Mouse (Mus musculus): ENCODE measurements around the gene Tbkbp1.
"Not testable (repeated sequence)": the region's sequence is repeated elsewhere in the genome, so short reads cannot be mapped to it uniquely, and the experiment has no call there.

Tbkbp1 gene

DNA sequence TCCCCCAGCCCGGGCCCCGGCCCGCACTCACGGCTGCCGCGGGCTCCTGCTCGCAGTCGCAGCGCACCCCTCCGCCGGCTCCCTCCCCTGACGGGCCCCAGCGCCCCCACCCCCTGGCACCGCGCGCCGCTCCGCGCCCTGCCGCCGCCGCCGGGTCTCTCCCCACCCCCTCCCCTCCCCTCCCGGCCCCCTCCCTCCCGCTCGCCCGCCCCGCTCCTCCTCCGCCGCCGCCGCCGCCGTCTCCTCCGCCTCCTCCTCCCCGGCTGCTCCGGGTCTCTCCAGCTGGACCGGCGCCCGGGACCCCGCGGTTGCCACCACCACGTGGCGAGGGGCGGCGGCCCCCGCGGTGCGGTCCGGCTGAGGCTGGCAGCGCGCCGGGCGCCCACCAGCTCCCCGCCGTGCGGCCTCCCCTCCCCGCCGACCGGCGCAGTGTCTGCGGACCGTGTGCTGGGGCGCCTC, at the start of gene Tbkbp1:
Tbkbp1 (minus strand) TSS at position 153 of the 459 bp plus-strand sequence.
- peak; percentile 40 for DNase-seq (ENCODE audit: low spot score)

DNA sequence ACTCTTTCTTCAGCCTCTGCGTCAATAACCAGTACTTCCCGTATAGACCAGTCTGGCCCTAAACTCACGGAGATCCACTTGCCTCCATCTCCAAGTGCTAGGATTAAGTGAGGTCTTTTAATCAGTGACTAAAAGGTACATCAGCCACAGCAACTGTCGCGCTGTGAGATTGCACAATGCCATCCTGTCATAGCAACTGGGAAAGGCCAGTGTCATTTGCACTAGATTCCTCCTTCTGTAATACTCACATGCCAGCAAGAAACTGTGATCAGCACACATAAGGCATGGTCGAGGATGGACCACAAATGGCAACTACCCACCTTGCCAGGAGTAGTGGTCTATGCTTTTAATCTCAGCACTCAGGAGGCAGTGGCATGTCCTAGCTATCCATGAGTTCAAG, 48.2 kb upstream of the Tbkbp1 start:
- no peak for DNase-seq (ENCODE audit: low spot score)

DNA sequence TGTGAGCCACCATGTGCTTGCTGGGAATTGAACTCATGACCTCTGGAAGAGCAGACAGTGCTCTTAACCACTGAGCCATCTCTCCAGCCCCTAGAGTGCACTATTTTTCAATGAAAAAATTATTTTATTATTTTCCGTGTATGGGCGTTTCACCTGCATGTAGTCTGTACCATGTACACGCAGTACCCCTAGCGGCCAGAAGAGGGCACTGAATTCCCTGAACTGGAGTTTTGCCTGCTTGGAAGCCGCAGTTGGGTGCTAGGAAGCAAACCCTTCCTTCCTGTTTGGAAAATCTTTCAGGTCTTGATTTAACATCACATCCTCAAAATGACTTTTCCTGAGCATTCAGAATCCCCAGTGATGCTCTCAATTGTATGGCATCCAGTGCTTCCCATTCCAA, 47.3 kb upstream of the Tbkbp1 start:
- peak; percentile 74 for DNase-seq (ENCODE audit: low spot score)

DNA sequence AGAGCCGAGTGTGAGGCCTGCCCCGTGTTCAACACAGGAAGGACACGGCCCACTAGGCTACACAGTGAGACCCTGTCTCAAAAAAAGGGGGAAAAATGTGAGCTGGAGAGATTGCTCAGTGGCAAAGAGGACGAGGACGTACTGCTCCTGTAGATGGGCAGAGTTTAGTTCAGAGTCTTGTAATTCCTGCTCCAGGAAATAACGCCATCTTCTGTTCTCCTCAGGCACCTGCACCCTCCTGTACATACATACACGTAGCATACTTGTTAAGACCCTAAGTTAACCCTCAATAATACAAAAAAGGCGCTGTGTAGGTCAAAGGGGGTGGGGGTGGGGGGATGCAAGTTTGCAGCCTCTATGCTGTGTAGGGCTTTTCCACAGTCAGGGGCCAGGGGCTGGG, 45.7 kb upstream of the Tbkbp1 start:
- DNase-seq (ENCODE audit: low spot score), result no peak

DNA sequence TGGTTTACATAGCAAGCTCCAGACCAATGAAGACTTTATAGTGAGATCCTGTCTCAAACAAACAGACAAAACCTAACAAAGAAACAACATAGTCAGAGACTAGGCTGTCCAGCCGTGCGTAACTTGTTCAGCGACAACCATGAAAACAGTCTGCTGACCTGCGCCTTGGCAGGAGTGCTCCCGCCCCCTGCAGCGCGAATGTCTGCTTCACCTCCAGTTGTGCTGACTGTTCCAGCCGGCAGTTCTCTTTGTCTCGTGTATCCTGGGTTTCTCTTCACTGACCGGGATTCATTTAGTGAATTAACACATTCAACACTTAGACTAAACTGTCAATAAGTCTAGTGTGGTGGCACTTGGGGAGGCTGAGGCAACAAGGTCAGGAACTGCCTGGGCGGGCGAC, 45.2 kb upstream of the Tbkbp1 start:
- no peak for DNase-seq (ENCODE audit: low spot score)

DNA sequence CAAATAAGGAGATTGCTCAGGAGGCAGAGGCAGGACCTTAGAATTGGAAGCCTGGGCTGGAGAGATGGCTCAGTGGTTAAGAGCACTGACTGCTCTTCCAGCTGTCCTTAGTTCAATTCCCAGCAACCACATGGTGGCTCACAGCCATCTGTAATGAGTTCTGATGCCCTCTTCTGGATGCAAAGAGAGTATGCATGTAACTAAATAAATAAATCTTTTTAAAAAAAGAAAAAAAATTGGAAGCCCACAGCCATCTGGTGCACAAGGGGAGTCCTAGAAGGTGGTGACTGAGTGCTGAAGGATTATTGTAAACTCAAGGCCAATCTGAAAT, 41.3 kb upstream of the Tbkbp1 start:
- DNase-seq (ENCODE audit: low spot score), result peak; percentile 16

DNA sequence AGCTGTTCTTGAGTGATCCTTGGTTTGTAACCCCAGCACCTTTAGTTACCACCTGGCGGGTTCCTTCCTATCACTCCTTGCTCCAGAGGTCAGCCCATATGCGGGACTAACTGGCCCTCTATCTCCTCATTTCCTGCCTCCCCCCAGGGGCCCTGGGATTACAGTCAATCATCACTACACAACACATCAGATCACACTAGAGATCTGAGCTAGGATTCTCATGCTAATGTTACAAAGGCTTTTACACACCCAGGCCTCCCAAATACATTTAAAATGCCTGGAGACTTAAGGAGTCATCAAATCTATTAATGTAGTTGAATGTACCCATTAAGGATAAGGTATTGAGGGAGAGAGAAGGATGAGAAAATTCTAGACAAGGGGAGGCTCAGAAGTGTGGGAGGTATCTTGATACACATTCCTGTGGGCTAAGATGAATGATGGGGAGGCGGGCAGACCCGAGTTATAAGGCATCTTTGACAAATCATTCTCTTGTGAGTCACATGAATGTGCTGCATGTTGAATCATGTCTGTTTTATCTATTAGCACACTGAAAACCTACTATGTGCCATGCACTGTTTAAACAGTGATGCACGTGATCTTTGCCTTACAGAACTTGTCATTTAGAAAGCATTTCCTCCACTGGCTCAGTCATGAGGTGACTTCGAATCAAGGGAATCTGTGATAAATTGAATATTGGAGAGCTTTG, 40.8 kb upstream of the Tbkbp1 start:
- DNase-seq (ENCODE audit: low spot score), result no peak

DNA sequence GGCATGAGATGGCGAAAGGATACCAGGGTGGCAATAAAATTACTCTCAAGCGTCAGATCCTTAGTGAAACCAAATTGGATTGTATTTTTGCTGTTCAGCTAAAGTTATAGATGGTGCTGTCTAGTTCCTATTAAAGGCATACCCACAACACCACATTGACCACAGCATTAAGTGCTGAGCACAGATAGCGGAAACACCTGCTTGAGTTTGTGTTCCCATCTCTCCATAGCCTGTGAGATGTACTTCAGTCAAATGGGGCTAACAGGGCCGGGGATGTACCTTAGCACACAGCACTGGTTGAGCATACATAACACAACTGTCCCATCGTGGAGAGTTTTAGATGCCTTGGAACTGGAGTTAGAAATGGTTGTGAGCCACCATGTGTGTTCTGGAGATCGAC, 39.7 kb upstream of the Tbkbp1 start:
- DNase-seq (ENCODE audit: low spot score), result no peak

DNA sequence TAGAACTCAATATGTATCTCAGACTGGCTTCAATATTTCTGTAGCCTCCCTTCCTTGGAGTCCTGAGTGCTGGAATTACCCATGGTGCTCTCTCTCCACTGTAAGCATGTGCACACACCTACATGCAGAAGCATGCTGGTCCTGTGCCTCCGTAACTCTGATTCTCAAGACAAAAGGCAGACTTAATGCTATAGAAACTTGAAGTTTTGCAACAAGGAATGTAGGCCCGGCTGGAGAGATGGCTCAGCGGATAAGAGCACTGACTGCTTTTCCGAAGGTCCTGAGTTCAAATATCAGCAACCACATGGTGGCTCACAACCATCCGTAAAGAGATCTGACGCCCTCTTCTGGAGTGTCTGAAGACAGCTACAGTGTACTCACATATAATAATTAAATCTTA, 38.4 kb upstream of the Tbkbp1 start:
- not testable (repeated sequence) for DNase-seq (ENCODE audit: low spot score)

DNA sequence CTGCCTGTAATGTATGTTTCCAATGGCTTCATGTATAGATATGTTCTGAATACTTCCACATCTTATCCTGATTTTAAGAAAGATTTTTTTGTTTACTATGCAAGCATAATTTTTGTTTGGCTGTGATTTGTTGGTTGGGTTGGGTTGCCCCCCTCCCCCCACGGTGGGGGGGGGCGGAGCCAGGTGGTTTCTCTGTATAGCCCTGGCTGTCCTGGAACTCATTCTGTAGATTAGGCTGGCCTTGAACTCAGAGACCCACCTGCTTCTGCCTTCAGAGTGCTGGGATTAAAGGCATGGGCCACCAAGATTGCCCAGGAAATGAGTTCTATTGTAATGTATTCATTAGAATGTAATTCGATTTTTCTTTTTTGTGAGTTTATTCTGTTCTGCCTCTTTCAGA, 37.9 kb upstream of the Tbkbp1 start:
- peak; percentile 13 for DNase-seq (ENCODE audit: low spot score)

DNA sequence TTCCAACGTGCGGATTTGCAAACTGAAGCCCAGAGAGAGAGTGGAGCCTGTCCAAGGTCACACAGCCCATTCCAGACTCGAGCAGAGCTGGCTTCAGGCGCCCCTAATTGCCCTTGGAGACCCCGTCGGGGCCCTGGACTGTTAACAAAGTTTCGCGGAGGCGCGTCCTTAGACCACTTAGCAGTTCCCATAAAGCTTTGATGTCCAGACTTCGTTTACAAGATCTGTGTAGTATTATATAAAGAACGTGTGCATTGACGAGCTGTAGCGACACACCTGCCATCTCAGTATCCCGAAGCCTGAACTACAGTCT, 37.3 kb upstream of the Tbkbp1 start:
- DNase-seq (ENCODE audit: low spot score), result no peak

DNA sequence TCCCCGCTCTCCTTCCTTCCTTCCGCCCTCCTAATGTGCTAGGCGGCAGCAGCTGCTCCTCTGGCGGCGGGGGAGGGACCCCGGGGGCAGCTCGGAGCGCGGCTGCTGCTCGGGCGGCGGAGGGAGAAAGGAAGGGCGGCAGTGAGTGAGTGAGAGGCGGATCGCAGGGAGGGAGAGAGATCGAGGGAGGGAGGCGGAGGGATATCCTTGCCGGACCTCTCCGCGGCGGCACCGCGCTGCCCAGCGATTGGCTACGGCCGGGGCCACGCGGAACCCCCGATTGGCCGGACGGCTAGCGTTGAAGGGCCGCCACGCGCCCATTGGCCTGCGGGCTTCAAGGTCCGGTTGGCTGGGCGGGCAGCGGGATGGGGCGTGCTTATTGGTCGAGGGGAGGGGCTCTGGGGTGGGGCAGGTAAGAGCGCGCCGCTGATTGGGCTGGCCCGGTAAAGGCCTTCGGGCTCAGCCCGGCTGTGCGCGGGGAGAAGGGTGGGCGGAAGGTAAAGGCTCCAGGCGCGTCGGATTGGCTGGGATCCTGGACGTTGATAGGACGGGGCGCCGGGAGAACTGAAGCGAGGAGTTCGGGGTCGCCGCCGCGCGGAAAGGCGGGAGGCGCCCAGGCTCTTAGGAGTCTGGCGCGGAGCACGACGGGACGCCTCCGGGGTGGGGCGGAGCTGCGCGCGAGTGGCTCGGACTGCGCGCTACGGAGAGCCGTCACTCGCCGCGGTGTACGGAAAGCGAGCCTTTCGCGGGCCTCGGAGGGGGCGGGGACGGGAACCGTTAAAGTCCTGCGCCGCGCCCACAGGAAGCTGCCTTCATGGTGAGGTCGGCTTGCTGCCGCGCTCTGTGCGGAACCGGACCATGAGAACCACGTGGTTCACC, 36.7 kb upstream of the Tbkbp1 start, which contains the start of gene Kpnb1:
Kpnb1 (minus strand) TSS at position 118 of the 879 bp plus-strand sequence.
- peak; percentile 99 for DNase-seq (ENCODE audit: low spot score)

DNA sequence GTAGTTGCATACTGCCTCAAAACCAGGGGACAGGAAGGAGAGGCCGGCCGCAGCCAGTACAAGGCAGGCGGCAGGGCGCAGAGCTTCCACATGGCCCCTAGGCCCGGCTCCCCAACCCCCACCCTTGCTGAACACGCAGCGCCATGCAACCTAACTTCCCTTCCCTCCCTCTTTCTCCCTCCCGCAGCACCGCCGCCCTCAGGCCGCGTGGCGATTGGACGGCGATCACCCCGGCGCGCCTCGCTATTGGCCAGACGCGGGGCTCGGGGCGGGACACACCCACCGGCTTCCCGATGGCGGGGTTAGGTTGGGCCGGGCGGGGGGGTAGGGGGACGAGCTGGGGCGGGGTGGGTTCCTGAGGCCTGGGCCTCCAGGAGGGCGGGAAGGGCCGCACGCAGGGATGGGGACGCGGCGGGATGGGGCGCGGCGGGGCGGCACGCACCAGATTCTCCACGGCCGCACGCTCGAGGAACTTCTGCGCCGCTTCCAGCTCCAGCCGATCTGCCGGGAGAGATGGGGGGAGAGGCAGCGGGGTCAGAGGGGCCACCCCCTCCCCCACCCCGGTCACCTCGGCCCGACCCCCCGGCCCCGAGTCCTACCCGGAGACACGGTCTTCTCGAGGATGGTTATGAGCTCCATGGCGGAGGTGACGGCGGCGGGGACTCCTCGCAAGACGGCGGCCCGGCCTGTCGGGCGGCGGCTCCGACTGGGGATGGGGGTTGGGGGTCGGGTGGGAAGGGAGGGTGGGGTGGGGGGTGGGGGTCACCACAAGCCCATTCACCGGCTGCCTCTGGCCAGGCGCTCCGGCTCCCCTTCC, 35.9 kb upstream of the Tbkbp1 start:
- peak; percentile 93 for DNase-seq (ENCODE audit: low spot score)

DNA sequence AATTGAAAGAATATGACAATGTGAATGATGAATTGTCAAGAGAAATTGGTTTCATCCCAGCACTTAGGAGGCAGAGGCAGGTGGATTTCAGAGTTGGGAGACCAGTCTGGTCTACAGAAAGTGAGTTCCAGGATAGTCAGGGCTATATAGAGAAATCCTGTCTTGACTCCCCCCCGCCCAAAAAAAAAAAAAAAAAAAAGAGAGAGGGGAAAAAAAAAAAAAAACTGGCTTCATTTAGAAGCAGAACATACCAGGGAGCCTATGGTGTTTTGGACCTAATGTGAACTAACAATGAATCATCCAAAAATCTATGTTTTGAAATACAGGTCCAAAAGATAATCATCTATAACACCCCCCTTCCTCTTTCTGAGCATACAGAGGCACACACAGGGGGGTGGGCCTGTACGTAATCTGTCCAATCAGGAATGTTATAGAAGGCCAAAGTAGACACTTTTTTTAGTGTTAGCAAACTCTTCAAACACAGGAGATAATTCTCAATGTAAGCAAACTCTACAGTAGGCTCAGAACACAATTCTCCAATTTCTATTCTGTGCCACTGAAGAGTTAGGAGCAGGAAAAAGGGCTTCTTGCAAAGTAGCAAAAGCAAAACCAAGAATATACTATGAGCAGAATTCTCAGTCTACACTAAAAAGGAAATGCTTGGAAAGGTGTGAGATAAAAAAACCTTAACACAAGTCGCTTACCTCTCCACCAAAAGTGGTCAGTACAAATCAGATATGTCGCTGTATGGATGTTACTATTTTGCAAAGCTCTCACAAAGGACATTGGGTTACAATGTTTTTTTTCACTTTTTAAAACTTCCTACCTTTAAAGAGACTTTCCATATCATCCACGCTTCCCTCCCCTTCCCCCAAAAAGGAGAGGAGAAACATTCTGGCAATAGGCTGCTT, 34.7 kb upstream of the Tbkbp1 start:
- DNase-seq (ENCODE audit: low spot score), result no peak

DNA sequence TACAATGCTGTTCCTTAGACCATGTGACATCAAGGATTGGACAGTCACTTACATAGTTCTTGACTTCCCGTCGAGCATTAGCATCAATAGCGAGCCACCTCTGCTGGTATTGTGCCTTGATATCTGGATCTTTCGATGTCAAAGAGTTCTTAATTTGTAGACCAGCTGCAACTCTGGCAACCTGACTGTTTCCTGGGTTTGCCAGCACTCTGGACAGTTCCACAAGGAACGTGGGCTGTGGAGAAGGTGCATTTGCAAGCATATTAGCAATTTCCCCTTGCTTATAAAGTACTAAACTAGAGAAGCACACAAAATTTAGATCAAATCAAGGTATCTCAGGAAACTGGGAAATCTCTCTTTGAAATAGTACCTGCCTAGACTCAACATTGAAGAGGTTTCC, 33.6 kb upstream of the Tbkbp1 start:
- no peak for DNase-seq (ENCODE audit: low spot score)

DNA sequence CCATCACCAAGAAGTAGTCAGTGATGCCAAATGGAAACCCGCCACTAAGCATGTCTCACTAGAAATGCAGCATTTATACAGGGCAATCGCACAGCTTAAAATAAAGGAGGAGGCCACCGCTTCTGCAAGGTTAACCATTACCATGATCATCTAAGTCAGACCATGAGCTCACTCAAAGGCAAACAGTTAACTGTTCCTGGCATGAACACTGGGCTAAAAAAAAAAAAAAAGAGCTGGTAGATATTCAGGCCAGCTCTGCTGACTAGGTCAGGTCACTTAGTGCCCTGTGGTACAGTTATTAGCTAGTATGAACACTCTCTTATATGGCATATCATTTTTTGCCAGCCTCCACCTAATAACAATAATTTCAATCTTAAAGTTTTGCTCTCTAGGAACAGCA, 31.2 kb upstream of the Tbkbp1 start:
- no peak for DNase-seq (ENCODE audit: low spot score)

DNA sequence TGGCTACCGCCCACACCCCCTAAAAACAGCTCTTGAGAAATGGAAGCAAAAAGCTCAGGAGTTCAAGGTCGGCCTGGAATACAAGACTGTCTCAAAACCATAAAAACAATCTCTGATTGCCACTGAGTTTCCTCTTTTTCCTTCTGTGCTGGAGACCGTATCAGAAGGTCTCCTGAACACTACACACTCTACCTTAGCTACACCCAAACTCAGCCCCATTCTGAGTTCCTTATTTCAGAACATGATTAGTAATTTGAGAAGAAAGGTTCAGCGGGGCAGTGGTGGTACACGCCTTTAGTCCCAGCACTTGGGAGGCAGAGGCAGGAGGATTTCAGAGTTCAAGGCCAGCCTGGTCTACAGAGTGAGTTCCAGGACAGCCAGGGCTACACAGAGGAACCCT, 29.8 kb upstream of the Tbkbp1 start:
- no peak for DNase-seq (ENCODE audit: low spot score)

DNA sequence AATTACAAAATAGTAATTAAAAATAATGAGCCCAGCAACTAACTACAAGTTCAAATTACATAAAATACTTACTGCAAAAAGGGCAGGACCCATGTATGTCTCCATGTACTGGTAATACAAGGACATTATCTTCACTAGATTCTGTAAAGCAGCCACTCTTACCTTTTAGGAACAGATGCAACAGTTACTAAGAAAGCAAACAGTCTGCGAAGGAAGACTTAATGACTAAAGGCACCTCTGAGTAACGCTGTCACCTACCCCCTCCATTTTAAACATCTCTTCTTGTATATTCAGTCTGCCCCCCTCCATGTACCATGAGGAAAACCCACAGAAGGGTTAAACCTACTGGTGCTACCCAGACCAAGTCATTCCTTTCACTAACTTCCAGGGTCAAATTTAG, 26.9 kb upstream of the Tbkbp1 start:
- no peak for DNase-seq (ENCODE audit: low spot score)

DNA sequence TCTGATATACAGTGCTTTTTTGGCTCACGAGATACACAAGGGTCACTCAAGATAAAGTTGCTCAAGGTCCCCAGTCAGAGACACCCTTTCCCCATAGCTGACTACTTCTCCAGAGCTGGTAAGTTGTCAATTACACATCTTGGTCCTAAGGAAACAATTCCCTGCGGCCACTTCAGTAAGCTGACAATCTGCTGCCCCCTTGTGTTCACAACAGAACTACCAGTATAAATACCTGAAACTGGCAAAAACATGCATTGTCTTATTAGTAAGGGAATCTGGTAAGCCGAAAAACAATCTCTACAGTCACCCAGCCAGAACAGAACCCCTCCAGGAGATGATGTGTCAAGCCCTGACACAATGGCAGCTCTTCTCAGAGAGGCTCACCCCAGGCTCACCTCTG, 25.6 kb upstream of the Tbkbp1 start:
- DNase-seq (ENCODE audit: low spot score), result peak; percentile 81

DNA sequence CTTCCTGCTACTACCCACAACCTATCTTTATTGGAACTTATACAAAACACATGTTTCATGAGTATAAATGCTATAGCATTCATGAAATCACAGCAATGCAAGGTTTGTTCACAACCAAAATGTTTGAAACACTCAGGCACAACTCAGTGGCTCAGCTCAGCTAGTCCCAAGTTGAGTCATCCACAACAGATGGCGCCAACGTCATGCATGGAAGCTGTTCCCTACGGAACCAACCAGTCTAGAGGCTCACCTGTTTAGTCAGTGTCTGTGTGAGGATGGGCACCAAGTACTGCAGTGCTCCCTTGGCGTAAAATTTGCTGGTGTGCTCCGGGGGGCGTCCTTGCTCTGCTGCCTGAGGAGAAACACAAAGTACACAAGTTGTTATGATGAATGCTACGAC, 24.2 kb upstream of the Tbkbp1 start:
- no peak for DNase-seq (ENCODE audit: low spot score)

DNA sequence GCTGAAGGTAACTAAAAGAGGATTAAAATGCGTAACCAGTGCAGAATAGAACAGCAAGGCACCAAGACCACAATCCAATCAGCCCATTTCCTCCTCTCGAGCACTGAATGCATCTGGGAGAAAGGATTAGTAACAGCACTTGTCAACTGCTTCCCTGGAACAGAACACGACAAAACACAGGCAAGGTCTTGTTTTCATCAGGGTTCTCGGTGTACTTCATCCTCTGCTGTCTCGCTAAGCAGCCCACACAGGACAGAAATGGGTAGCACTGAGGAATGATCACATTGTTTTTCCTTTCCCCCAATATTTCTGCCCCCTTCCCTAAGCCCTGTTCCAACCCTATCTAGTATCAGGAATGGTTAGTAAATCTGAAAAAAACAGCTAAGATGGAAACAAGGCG, 9.0 kb upstream of the Tbkbp1 start:
- DNase-seq (ENCODE audit: low spot score), result no peak

DNA sequence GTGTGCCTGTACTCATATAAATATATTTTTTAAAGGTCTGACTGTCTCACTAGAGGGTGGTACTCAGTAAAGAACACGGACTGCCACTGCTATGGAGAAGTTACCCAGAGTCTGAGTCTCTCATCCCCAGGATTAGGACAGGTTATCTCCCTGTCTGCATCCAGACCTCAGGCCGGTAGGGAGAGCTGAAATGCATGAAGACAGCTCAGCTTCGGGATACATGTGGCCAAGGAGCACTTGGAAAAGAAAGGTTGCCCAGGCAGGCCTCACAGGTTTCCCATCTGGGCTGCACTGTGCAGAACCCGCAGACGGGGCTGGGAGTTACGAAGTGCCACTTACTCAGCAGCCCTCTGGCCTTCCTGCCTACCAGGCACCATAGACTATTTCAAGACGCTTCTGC, 5.7 kb upstream of the Tbkbp1 start:
- no peak for DNase-seq (ENCODE audit: low spot score)

Data from retina, embryonic 14.5 days (tissue).